Mouse (Mus musculus): ENCODE data around the gene Slc25a39. TPM values are rescaled to one million over a fixed set of nuclear protein-coding genes. Genes with fewer than 3 reads are reported as not detected.

The Slc25a39 gene
- total and polyA plus RNA-seq, 2 experiments, result 181 to 1,099 TPM

GRCm38 (mm10) chr11:102353021-102353431 lies 54.7 kb downstream of the Slc25a39 start:
- no peaks in the 10 kb centered on the region for H3K4me1 ChIP-seq (ENCODE audit: control insufficient read depth, insufficient read depth, low read length)
- H3K4me3 ChIP-seq (ENCODE audit: insufficient read depth, low read depth, low read length), result no peak overlapping the region
- no peaks in the 10 kb centered on the region for H3K36me3 ChIP-seq (ENCODE audit: control insufficient read depth, insufficient read depth, low read length)
- no peak for DNase-seq (ENCODE audit: extremely low read depth, low read depth, low spot score)
- 0 out of 2 replicates have a peak, but pooled peaks cover 3% of the 10 kb centered on the region for H3K27me3 ChIP-seq (ENCODE audit: control insufficient read depth, insufficient read depth, low read length)
- WGBS, result 49% methylated on average over 8 of the region's 8 CpGs
- H3K79me2 ChIP-seq (ENCODE audit: control insufficient read depth, insufficient read depth, low read length), result no peaks in the 10 kb centered on the region
- H3K9ac ChIP-seq (ENCODE audit: low read depth, low read length), result no peak overlapping the region
- no peak overlapping the region for H3K27ac ChIP-seq (replicated peaks; ENCODE audit: insufficient read depth, low read depth, low read length)
- TF ChIP-seq CTCF (IDR thresholded peaks at IDR 0.05; ENCODE audit: low read depth, low read length) (no peak), POLR2A (IDR thresholded peaks at IDR 0.05; ENCODE audit: extremely low read depth, insufficient read depth, low read length) (no peak)

Other genes with a start within 250 kb of the Slc25a39 start
- gene Lsm12, start 222.7 kb downstream of the Slc25a39 start, total RNA-seq (2014; rRNA removed), result 11.4 and 14.1 TPM in 2 replicates
- 24.3 and 24.5 TPM in 2 replicates for gene Lsm12, start 222.7 kb downstream of the Slc25a39 start, polyA plus RNA-seq (2012; rRNA removed)
- 2.8 and 3.6 TPM in 2 replicates for gene G6pc3, start 218.3 kb downstream of the Slc25a39 start, total RNA-seq (2014; rRNA removed)
- 17.1 and 25.9 TPM in 2 replicates for gene G6pc3, start 218.3 kb downstream of the Slc25a39 start, polyA plus RNA-seq (2012; rRNA removed)
- 15.9 and 25.0 TPM in 2 replicates for gene Hdac5, start 177.8 kb downstream of the Slc25a39 start, total RNA-seq (2014; rRNA removed)
- gene Hdac5, start 177.8 kb downstream of the Slc25a39 start, polyA plus RNA-seq (2012; rRNA removed), result 38.2 and 60.5 TPM in 2 replicates
- 0.27 TPM in 1 of 2 replicates, not detected in the other for gene BC030867, start 159.1 kb downstream of the Slc25a39 start, total RNA-seq (2014; rRNA removed)
- gene BC030867, start 159.1 kb downstream of the Slc25a39 start, polyA plus RNA-seq (2012; rRNA removed), result 0.20 and 0.38 TPM in 2 replicates
- gene Asb16, start 139.2 kb downstream of the Slc25a39 start, total RNA-seq (2014; rRNA removed), result 0.09 TPM in 1 of 2 replicates, not detected in the other
- 0.16 and 0.20 TPM in 2 replicates for gene Asb16, start 139.2 kb downstream of the Slc25a39 start, polyA plus RNA-seq (2012; rRNA removed)
- gene Tmub2, start 123.0 kb downstream of the Slc25a39 start, total RNA-seq (2014; rRNA removed), result 18.1 and 19.0 TPM in 2 replicates
- 33.5 and 34.2 TPM in 2 replicates for gene Tmub2, start 123.0 kb downstream of the Slc25a39 start, polyA plus RNA-seq (2012; rRNA removed)
- 7.1 and 8.5 TPM in 2 replicates for gene Atxn7l3, start 111.3 kb downstream of the Slc25a39 start, total RNA-seq (2014; rRNA removed)
- 16.8 and 20.6 TPM in 2 replicates for gene Atxn7l3, start 111.3 kb downstream of the Slc25a39 start, polyA plus RNA-seq (2012; rRNA removed)
- gene Ubtf, start 88.2 kb downstream of the Slc25a39 start, total RNA-seq (2014; rRNA removed), result 19.4 and 19.5 TPM in 2 replicates
- gene Ubtf, start 88.2 kb downstream of the Slc25a39 start, polyA plus RNA-seq (2012; rRNA removed), result 12.7 and 12.8 TPM in 2 replicates
- 0.07 and 0.65 TPM in 2 replicates for gene Slc4a1, start 41.7 kb downstream of the Slc25a39 start, total RNA-seq (2014; rRNA removed)
- 0.07 and 0.10 TPM in 2 replicates for gene Slc4a1, start 41.7 kb downstream of the Slc25a39 start, polyA plus RNA-seq (2012; rRNA removed)
- gene Rundc3a, start 14.5 kb downstream of the Slc25a39 start, total RNA-seq (2014; rRNA removed), result 1.0 and 2.5 TPM in 2 replicates
- gene Rundc3a, start 14.5 kb downstream of the Slc25a39 start, polyA plus RNA-seq (2012; rRNA removed), result 1.2 and 2.1 TPM in 2 replicates
- gene Grn, start 22.4 kb upstream of the Slc25a39 start, total RNA-seq (2014; rRNA removed), result 53.7 and 88.7 TPM in 2 replicates
- gene Grn, start 22.4 kb upstream of the Slc25a39 start, polyA plus RNA-seq (2012; rRNA removed), result 155 and 176 TPM in 2 replicates
- gene Fam171a2, start 39.7 kb upstream of the Slc25a39 start, total RNA-seq (2014; rRNA removed), result 0.81 and 1.0 TPM in 2 replicates
- 1.4 and 1.8 TPM in 2 replicates for gene Fam171a2, start 39.7 kb upstream of the Slc25a39 start, polyA plus RNA-seq (2012; rRNA removed)
- gene Itga2b, start 62.2 kb upstream of the Slc25a39 start, total RNA-seq (2014; rRNA removed), result 1.6 and 2.5 TPM in 2 replicates
- gene Itga2b, start 62.2 kb upstream of the Slc25a39 start, polyA plus RNA-seq (2012; rRNA removed), result 4.3 and 7.1 TPM in 2 replicates
- 9.2 TPM in 2 replicates for gene Gpatch8, start 148.4 kb upstream of the Slc25a39 start, total RNA-seq (2014; rRNA removed)
- gene Gpatch8, start 148.4 kb upstream of the Slc25a39 start, polyA plus RNA-seq (2012; rRNA removed), result 5.1 and 6.0 TPM in 2 replicates
- gene Gm11627, start 171.5 kb upstream of the Slc25a39 start, total RNA-seq (2014; rRNA removed), result not detected in 2 replicates
- gene Gm11627, start 171.5 kb upstream of the Slc25a39 start, polyA plus RNA-seq (2012; rRNA removed), result not detected in 2 replicates
- gene Fzd2, start 196.4 kb upstream of the Slc25a39 start, total RNA-seq (2014; rRNA removed), result 0.07 and 0.09 TPM in 2 replicates
- gene Fzd2, start 196.4 kb upstream of the Slc25a39 start, polyA plus RNA-seq (2012; rRNA removed), result 0.19 and 0.24 TPM in 2 replicates